Mouse (Mus musculus): ENCODE measurements around the gene Cyth3. TPM values are rescaled to one million over a fixed set of nuclear protein-coding genes. Genes with fewer than 3 reads are reported as not detected.

Gene Cyth3
- polyA plus RNA-seq, 1 experiment = 119 TPM

DNA sequence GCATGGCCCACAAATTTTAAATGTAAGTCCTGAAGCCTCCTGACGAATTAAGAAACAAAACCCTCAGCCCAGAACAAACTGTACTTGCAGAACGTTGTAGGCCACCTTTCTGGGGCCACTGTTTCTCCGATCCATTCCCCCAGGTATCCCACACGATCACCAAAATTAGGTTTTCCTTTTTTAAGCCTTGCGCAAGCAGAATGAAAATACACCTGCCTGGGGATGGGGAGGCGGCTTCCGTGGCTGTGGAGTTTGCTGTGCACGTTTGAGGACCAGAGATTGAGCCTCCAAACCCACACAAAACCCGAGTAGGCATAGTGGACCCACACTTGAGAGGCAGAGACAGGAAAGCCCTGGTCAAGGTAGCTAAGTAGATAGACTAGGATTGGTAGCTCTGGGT is 68.1 kb downstream of the Cyth3 start:
- no peak for TF ChIP-seq GATA1 (IDR thresholded peaks at IDR 0.05; ENCODE audit: low read length)

DNA sequence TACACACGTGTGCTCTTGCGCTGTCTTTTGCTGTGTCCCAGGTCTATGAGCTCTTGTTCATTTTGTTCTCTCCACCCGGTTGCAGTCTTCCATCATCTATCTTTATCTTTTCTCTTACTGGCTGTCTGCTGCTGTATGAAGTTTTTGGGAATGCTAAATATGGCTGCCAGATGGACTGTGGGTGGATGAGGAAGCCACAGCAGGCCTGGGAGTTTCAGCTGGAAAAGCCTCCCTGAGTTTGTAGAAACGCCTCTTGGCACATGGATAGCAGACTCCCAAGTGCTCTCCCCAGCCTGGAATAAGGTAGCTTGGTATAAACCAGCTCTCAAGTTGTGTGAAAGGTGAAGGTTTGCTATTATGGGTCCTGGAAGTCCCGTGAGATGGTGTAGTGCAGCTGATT is 68.7 kb downstream of the Cyth3 start:
- no peak for TF ChIP-seq GATA1 (IDR thresholded peaks at IDR 0.05; ENCODE audit: low read length)

DNA sequence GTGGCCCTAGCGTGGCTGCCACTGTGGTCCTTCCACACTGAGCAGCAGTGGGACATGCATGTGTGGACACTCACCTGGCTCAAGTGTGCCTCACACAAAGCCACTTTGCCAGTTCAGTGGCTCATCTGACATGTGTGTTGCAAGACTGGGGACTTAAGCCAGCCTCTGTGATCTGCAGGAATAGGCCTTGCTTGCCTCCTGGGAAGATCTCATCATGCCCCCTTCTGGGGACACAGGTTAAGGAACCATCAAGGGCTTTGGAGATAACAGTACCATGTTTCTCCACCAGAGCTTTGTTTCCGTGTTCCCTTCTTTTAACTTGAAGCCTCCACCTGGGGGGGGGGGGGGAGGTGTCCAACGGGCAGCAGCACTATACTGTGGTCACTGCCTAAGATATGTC is 74.1 kb downstream of the Cyth3 start:
- no peak for TF ChIP-seq GATA1 (IDR thresholded peaks at IDR 0.05; ENCODE audit: low read length)

DNA sequence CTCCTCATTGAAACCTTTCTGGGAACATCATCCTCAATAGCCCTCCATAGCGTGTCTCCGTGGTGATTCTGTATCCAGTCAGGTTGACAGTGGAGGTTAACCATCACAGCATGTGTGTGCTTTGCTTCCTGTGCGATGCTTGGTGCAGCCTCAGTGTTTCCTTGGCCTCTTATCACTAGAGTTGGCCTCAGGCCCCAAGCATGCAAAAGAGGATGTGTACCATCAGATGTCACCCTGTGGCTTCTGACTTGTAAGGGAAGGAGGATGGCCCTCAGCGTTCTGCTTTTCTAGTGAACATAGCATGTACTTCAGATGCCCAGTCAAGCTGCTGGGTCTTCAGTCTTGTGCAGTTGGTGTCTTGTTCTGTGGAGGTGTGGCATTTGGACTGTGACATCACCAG is 76.2 kb downstream of the Cyth3 start:
- no peak for TF ChIP-seq GATA1 (IDR thresholded peaks at IDR 0.05; ENCODE audit: low read length)

DNA sequence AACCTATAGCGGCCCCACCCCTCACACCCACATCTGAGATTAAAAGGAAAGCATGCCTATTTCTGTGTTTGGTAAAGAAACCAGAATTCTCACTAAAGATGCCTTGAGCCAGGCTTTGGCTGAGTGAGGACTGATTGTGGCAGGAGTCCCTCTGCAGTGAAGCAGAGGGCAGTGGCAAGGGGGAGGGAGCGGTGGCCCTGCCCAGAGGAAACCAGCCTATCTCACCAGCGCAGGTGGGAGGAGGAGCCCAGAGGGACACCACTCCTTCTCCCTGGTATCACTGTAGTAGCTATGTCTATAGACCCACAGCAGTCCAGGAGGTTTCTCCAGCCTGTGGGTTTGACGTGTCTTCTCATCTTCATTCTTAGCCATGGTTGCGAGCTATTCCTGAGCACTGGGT is 78.0 kb downstream of the Cyth3 start:
- no peak for TF ChIP-seq GATA1 (IDR thresholded peaks at IDR 0.05; ENCODE audit: low read length)

DNA sequence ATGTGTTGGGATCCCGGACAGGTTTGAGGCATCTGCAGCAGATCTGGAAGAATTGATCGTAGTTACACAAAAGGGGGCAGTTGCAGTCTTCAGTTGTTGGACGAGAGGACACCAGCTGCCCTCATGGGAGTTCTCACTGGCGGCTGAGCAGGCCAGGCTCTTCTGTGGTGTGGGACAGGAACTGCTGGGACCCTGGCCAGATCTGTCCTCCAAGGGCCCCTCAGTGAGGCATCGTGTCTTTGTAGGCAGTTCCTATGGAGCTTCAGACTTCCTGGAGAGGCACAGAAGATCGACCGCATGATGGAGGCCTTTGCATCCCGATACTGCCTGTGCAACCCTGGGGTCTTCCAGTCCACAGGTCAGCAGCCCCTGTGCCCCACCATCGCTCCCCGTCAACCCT is 78.8 kb downstream of the Cyth3 start:
- TF ChIP-seq GATA1 (IDR thresholded peaks at IDR 0.05; ENCODE audit: low read length) = no peak

DNA sequence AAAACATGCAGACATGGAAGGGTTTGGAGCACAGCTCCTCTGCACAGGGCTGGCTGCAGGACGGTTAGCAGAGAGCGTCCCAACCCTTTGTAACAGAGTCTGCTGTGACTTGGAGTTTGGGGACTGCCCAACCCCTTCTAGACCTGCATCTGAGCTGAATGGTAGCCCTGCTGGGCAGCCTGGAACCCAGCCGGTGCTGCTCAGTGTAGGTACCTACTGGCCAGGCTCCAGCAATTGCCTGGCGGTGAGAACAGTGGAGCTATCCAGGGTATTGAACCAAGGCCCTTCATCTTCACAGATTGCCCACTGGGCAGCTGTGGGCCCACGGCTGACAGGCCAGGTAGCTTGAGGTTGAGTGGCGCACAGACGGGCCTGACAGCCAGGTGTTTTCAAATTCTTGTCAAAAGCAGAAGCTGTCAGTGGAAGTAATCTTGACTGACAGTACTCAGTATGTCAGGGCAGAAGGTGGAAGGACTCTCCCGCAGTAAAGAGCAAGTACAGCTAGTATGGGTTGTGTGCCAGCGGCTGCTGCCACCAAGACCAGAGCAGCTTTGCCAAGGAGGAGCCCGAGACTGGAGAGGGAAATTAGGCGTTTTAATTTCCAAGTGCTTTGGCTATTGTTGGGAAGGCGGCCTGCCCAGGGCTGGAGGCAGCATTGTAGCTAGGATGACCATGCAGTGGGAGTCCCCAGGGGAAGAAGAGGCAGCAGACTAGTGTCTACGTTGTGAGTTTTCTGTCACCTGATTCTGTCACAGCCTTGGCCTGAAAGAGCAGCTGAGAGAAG is 82.8 kb downstream of the Cyth3 start:
- no peak for TF ChIP-seq GATA1 (IDR thresholded peaks at IDR 0.05; ENCODE audit: low read length)

DNA sequence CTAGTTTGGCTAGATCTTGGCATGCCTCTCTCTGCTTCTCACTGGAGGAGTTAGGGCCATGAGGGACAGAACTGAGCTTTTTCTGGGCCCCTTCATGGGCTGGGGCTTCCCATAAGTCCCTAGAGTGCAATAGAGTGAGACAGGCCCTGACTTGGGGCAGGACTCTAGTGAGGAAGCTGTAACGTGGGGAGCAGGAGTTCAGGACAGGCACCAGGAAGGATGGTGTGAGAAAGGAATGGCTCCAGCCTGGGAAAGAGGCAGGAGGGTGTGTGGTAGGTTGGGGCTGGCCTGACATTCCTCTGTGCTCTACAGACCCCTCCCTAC is 83.4 kb downstream of the Cyth3 start:
- TF ChIP-seq GATA1 (IDR thresholded peaks at IDR 0.05; ENCODE audit: low read length) = no peak

DNA sequence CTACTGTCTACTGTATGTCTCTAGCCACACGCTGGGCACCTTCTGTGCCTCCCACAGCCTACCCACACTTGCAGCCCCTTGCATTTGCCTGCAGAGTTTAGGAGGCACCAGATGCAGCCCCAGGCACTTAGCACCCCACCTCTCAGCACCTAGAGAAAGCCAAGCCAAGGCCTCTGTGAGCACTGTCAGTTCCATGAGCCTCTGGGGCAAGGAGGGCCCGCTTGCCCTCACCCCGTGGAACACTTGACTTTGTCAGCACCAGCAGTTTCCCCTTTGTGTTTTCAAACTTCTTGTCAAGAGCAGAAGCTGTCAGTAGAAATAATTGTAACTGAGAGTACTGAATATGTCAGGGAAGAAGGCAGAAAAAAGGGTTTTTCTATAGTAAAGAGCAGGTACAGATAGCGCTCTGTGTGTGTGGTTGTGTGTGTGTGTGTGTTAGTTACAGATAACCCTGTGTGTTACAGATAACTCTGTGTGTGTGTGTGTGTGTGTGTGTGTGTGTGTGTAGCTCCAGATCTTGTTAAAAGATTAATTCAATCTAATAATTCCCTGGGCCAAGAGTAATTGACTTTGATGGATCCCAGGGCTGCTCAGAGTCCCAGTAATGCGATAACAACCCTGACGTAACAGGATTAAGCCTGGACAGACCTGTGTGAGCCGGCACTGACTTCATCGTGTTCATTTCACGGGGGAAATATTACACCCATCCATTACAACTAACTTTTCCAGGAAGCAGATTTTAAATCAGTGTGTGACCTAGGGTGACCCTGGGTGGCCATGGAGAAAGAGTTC is 84.0 kb downstream of the Cyth3 start:
- no peak for TF ChIP-seq GATA1 (IDR thresholded peaks at IDR 0.05; ENCODE audit: low read length)

DNA sequence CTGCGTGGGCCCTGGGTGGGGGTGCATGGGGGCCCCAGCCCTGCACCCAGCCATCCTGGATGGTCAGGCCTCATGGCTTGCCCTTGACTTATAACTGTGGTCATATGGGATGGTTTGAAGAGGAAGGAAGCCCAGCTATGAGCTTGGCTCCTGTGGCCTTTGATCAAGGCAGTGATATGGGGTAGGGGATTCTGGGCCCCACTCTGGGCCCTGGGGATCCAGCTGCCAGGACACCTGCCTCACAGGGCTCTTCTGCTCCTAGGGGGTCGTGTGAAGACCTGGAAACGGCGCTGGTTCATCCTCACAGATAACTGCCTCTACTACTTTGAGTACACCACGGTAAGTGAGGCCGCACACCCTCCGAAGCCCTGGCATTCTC is 84.6 kb downstream of the Cyth3 start:
- TF ChIP-seq GATA1 (IDR thresholded peaks at IDR 0.05; ENCODE audit: low read length) = no peak

DNA sequence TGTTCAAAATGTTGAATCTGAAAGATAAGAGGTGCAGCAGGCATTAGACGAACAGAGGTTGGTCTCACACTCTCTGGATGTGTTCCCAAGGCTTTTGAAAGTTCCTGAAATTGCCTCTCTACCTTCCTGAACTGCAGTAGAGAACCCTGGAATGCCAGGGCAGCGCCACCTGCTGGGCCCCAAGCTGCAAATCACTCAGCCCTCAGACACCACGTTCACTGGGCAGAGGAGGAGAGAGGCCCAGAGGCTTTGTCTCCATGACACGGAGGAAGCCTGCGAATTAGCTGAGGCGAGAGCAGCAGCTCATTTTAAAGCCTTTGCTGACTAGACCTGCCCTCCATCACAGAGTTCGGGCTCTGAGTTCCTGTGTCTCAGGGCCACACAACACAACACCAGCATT is 89.1 kb downstream of the Cyth3 start:
- TF ChIP-seq GATA1 (IDR thresholded peaks at IDR 0.05; ENCODE audit: low read length) = no peak

DNA sequence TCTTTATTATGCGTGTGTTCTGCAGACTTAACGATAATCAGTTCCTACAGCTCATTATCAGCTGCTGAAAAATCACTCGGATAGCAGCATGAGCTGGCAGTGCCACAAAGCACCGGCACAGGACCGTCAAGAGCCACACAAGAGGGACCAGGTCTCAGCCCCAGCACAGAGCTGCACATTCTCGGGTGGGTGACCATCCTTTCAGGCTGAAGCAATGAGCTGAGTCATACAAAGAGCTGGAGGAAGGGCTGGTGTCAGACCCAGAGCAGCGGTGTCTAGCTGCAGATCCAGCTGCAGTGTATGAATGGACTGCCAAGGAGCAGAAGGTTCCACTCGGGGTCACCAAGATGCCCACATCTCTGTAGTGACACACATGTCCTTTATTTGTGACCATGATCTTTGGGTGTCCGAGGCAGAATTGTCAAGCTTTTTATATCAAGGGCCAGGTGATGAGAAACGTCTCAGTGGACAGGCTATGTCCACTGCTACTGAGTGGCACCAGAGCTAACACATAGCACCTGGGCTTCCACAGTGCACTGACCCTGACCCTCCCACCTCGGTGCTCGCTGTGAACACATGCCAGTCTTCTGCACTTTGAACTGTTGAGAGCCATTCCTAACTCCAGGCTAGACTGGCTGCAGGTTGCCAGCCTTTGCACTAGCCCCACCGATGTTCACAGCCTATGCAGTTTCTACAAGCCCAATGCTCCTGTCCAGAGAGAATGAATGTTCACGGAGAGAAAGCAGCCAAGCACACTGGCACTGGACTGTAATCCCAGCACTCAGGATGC is 90.0 kb downstream of the Cyth3 start:
- TF ChIP-seq GATA1 (IDR thresholded peaks at IDR 0.05; ENCODE audit: low read length) = no peak

DNA sequence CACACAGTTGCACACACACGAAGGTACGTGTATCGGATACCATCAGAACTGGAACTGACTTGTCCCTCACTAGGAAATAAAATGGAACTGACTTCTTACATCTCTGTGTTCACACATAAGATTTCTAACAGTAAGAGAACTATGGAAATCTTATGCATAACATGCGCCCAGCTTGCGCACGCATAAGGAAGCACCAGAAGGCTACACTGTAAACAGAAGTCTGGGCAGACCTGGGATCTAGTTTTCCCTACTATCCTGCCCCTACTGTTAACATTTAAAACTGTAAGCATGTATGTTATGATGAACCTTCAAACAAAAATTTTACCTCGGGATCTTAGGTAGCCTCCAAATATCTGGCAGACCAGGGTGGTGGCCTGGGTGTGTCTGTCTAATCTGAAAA is 99.7 kb downstream of the Cyth3 start:
- no peak for TF ChIP-seq GATA1 (IDR thresholded peaks at IDR 0.05; ENCODE audit: low read length)

DNA sequence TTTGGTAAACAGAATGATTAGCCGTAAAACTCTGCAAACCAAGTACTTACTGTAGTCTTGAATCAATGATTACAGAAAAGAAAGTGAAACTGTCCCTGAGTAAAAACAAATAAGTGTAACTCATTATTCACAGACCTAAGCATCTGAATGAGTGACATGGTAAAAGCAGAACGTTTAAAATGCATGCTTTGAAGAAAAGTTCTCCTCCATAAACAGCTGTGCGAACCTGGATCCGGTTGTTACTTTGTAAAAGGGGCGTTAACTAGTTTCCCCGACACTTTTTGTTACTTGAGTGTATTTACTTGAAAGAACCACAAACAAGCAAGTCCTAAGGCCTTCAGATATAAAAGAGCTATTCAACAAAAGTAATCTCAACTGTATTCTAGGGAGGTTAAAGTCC is 108.7 kb downstream of the Cyth3 start:
- TF ChIP-seq GATA1 (IDR thresholded peaks at IDR 0.05; ENCODE audit: low read length) = no peak

DNA sequence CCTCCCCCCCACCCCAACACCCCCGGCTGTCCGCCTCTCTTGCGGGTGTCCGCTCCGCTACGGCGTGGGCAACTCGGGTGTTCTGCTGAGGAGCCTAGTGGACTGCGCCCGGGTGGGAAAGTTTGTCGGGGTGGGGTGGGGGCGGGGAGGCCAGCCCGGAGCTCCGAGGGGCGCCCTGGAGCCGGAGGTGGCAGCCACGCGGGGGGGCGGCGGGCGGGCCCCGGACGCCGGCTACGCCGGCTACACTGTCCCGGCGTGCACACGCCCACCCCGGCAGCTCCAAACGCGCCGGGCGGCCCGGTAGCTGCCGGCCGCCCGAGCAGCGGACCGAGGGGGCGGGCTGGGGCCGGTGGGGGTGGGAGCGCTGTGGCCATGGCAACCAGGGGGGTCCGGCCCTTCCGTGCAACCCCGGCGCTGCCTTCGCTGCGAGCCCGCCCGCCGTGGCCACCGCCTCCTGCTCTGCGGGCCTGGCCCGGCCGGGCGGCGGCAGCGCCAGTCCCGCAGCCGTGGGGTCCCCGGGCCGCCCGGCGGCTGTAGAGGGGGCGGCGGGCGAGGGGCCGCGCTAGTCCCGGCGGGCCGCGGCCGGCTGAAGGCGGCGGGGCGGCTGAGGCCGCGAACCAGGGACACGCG is 109.4 kb downstream of the Cyth3 start:
- TF ChIP-seq GATA1 (IDR thresholded peaks at IDR 0.05; ENCODE audit: low read length) = no peak
